Mouse (Mus musculus) neutrophil, adult 83 days (primary cell): ENCODE data around the gene Trim38. TPM values are rescaled to one million over a fixed set of nuclear protein-coding genes. Genes with fewer than 3 reads are reported as not detected.

Source experiments
- total RNA-seq, 2 experiments: library from RNA; stranded (reverse); gene quantifications; one replicate each; pipeline ENCODE4 v1.2.4; 2023

Trim38 gene
- total RNA-seq: not detected

DNA sequence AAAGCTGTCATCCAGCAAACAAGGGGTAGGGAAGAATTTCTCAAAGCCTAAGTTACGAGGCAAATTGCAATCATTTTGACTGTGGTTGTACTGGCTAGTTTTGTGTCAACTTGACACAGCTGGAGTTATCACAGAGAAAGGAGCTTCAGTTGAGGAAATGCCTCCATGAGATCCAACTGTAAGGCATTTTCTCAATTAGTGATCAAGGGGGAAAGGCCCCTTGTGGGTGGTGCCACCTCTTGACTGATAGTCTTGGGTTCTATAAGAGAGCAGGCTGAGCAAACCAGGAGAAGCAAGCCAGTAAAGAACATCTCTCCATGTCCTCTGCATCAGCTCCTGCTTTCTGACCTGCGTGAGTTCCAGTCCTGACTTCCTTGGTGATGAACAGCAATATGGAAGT is at the start of gene Trim38:
TSS of gene Trim38 (plus strand) at position 301 of the 400 bp plus-strand sequence.

GRCm38 (mm10) chr13:23738677-23739068 is 31.0 kb upstream of the Trim38 start, which contains the start of gene Hist1h1c:
Gene Hist1h1c (plus strand): TSS chr13:23738808.

DNA sequence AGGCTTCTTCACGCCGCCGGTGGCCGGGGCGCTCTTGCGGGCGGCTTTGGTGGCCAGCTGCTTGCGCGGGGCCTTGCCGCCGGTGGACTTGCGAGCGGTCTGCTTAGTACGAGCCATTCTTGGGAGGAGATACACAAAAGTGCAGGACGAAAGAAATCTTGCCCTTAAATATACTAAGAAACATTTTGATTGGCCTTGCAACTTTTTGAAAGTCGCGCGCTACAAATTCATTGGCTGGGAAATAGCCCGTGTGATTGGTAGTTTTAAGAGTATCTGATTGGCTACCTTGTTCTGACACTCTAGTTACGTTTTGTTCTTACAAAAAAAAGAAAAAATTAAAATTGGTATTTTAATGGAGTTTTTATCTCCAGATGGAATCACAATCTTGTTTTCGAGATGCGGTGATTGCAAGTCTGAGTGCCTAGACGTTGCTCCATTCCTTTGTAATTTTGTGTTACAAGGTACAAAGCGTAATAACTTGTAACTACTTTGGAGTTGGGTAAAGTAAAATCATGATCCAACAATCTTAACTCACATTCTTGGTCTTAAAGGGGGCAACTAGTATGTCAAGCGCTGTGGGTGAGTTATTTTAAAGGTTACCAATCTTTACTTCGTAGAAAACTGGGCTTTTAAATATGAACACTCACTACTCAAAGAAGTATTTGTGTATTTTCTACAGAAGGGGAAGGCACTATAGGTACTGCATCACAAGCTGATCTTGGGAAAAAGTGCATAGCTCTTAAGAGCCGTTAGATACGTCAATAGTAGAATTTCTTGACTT is 24.1 kb upstream of the Trim38 start, which contains the start of gene Hist1h3c:
TSS of gene Hist1h3c (minus strand) at position 222 of the 781 bp plus-strand sequence.

GRCm38 (mm10) chr13:23746201-23747080 is 23.3 kb upstream of the Trim38 start, which contains the start of gene Hist1h2bb:
Gene Hist1h2bb (plus strand): TSS chr13:23746734.

DNA sequence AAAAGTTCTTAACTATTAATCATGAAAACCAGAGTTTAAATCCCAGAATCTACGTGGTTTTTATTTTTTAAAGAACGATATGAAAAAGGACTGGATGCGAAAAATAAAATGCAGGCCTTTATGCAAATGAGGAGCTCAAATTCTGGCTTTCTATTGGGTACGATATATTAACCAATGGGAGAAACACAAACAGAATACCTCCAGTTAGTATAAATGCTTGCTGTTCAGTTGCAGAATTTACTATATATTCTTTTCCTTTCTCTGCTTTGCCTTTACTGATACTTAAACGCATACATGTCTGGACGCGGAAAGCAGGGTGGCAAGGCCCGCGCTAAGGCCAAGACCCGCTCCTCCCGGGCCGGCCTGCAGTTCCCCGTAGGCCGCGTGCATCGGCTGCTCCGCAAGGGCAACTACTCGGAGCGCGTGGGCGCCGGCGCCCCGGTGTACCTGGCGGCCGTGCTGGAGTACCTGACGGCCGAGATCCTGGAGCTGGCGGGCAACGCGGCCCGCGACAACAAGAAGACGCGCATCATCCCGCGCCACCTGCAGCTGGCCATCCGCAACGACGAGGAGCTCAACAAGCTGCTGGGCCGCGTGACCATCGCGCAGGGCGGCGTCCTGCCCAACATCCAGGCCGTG is 18.8 kb upstream of the Trim38 start, which contains the start of gene Hist1h2ab:
TSS of gene Hist1h2ab (plus strand) at position 288 of the 639 bp plus-strand sequence.

DNA sequence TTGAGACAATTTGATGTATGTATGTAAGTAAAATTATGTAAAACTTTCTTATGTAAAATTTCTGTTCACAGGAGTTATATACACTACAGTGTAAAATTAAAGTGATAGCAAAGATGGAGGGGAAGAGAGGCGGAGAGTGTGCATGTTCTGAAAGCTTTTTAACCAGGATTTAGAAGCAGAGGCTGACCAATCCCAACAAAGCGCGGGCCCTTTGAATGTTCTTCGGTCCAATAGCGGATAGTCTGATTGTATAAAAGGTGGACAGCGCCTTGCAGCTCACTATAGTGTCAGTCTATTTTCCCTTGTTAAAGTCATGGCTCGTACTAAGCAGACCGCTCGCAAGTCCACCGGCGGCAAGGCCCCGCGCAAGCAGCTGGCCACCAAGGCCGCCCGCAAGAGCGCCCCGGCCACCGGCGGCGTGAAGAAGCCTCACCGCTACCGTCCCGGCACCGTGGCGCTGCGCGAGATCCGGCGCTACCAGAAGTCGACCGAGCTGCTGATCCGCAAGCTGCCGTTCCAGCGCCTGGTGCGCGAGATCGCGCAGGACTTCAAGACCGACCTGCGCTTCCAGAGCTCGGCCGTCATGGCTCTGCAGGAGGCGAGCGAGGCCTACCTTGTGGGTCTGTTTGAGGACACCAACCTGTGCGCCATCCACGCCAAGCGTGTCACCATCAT is 17.5 kb upstream of the Trim38 start, which contains the start of gene Hist1h3b:
TSS of gene Hist1h3b (plus strand) at position 201 of the 675 bp plus-strand sequence.

GRCm38 (mm10) chr13:23756790-23757189 is 12.9 kb upstream of the Trim38 start, which contains the start of gene Hist1h4b:
Gene Hist1h4b (plus strand): TSS chr13:23757013.

DNA sequence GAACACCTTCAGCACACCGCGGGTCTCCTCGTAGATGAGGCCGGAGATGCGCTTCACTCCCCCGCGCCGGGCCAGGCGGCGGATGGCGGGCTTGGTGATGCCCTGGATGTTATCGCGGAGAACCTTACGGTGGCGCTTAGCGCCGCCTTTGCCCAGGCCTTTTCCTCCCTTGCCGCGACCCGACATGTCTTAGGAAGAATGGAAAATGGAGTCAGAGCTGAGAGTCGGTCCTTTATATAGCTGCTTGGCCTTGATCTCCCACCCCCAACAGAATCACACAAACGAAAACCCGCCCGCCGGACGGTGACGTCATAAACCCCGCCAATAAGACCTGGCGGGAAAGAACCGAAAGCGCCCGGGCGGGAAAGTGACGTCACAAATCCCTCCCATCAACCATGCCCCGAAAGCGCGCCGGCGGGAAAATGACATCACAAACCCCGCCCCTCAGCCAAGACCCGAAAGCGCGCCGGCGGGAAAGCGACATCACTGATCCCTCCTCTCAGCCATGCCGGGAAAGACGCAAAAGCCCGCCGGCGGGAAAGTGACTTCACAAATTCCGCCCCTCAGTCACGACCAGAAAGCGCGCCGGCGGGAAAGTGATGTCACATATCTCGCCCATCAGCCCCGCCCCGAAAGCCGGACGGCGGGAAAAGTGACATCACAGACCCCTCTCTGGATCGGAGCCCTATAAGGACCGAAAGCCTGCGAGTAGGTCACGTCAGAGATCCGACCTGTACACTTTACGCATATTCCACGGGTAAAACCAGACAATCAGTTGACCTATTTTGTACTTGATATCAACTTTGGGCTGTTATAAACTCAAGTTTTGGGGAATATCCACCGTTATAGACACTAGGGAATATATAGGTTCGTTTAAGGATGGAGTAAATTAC is 8.5 kb upstream of the Trim38 start, which contains the start of gene Hist1h4a:
TSS of gene Hist1h4a (minus strand) at position 259 of the 893 bp plus-strand sequence.

GRCm38 (mm10) chr13:23761871-23762821 is 7.6 kb upstream of the Trim38 start, which contains the start of gene Hist1h3a:
Gene Hist1h3a (minus strand): TSS chr13:23762386.

GRCm38 (mm10) chr13:23763586-23764323 is 6.0 kb upstream of the Trim38 start, which contains the start of gene Hist1h1a:
Gene Hist1h1a (plus strand): TSS chr13:23763666.

DNA sequence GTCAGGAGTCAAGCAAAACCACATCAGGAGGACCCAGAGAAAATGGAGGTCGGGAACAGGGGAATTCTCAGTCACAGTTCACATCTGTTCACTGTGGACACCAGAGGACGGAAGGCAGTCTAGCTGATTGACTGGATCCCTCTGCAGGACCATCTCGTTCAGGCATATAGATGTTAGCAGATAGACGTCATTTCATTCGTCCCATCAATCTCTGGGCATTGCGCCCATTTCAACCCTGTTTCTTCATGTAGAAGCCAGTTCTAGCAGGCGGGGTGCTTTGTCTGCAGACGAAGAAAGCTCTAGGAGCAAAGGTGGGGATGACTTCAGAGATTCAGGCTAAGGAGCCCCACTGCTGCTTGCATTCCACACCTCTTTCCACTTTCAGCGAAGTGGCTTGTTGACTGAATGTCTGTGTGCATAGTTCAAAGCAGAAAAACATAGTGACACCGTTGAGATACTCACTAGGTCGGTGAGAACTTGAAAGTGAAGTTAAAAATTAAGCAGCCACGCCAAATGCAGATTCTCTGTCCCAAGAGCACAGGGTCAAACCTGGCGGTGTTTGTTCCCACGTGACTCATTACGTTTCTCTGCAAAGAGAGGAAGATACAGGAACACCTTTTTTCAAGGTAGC is 36.8 kb downstream of the Trim38 start, which contains the start of gene Slc17a2:
TSS of gene Slc17a2 (plus strand) at position 572 of the 631 bp plus-strand sequence.

GRCm38 (mm10) chr13:23839308-23839707 is 69.6 kb downstream of the Trim38 start, which contains the start of gene Slc17a3:
Gene Slc17a3 (plus strand): TSS chr13:23839434.

Other genes with a start within 250 kb of the Trim38 start
- gene Hist1h4h, start 238.9 kb upstream of the Trim38 start, total RNA-seq: 1,000 to 10,000 TPM; 1,800 to 2,079 TPM
- gene Hist1h2af, start 236.0 kb upstream of the Trim38 start, total RNA-seq: 1,000 to 10,000 TPM; 1,103 to 1,322 TPM
- 100 to 1,000 TPM; 343 to 409 TPM for gene Hist1h3g, start 234.5 kb upstream of the Trim38 start, total RNA-seq
- 100 to 1,000 TPM; 156 to 165 TPM for gene Hist1h2bh, start 226.5 kb upstream of the Trim38 start, total RNA-seq
- 100 to 1,000 TPM; 484 to 531 TPM for gene Hist1h3f, start 225.9 kb upstream of the Trim38 start, total RNA-seq
- 1,000 to 10,000 TPM; 2,494 to 2,726 TPM for gene Hist1h4f, start 218.3 kb upstream of the Trim38 start, total RNA-seq
- gene Hist1h1d, start 216.7 kb upstream of the Trim38 start, total RNA-seq: 100 to 1,000 TPM; 117 to 132 TPM
- gene Hist1h3e, start 207.5 kb upstream of the Trim38 start, total RNA-seq: 100 to 1,000 TPM; 919 to 946 TPM
- 100 to 1,000 TPM; 213 to 226 TPM for gene Hist1h2ae, start 198.7 kb upstream of the Trim38 start, total RNA-seq
- gene Hist1h2bg, start 198.5 kb upstream of the Trim38 start, total RNA-seq: 1,000 to 10,000 TPM; 1,609 to 1,779 TPM
- gene Hist1h2bf, start 195.7 kb upstream of the Trim38 start, total RNA-seq: 1,000 to 10,000 TPM; 1,205 to 1,340 TPM
- gene Hist1h2ad, start 195.5 kb upstream of the Trim38 start, total RNA-seq: 100 to 1,000 TPM; 234 to 256 TPM
- gene Hist1h3d, start 194.2 kb upstream of the Trim38 start, total RNA-seq: 100 to 1,000 TPM; 207 to 247 TPM
- 100 to 1,000 TPM; 821 to 965 TPM for gene Hist1h4d, start 188.3 kb upstream of the Trim38 start, total RNA-seq
- gene Hist1h2be, start 148.8 kb upstream of the Trim38 start, total RNA-seq: 100 to 1,000 TPM; 117 to 129 TPM
- 100 to 1,000 TPM; 854 to 881 TPM for gene Hist1h1e, start 147.4 kb upstream of the Trim38 start, total RNA-seq
- 10 to 100 TPM; 59.5 to 67.1 TPM for gene Hist1h2ac, start 86.0 kb upstream of the Trim38 start, total RNA-seq
- gene Hist1h2bc, start 85.7 kb upstream of the Trim38 start, total RNA-seq: 100 to 1,000 TPM; 108 to 117 TPM
- gene Hist1h1t, start 74.1 kb upstream of the Trim38 start, total RNA-seq: 1 to 10 TPM; 2.5 to 2.9 TPM
- gene Hist1h4c, start 71.5 kb upstream of the Trim38 start, total RNA-seq: 100 to 1,000 TPM; 435 to 497 TPM
- gene Hfe, start 59.1 kb upstream of the Trim38 start, total RNA-seq: 1 to 10 TPM; 7.5 to 7.9 TPM
- 1,000 to 10,000 TPM; 1,583 to 1,684 TPM for gene Hist1h1c, start 31.1 kb upstream of the Trim38 start, total RNA-seq
- 100 to 1,000 TPM; 649 to 655 TPM for gene Hist1h3c, start 24.3 kb upstream of the Trim38 start, total RNA-seq
- gene Hist1h2bb, start 23.2 kb upstream of the Trim38 start, total RNA-seq: 1,000 to 10,000 TPM in 1 of 2 experiments, 100 to 1,000 TPM in 1; 938 to 1,011 TPM
- 1,000 to 10,000 TPM; 1,348 to 1,643 TPM for gene Hist1h2ab, start 18.8 kb upstream of the Trim38 start, total RNA-seq
- gene Hist1h3b, start 17.6 kb upstream of the Trim38 start, total RNA-seq: 1,000 to 10,000 TPM; 1,578 to 1,719 TPM
- 100 to 1,000 TPM; 697 to 823 TPM for gene Hist1h4b, start 12.9 kb upstream of the Trim38 start, total RNA-seq
- gene Hist1h4a, start 8.7 kb upstream of the Trim38 start, total RNA-seq: 100 to 1,000 TPM; 542 to 645 TPM
- gene Hist1h3a, start 7.5 kb upstream of the Trim38 start, total RNA-seq: 100 to 1,000 TPM; 941 to 991 TPM
- 100 to 1,000 TPM; 476 to 542 TPM for gene Hist1h1a, start 6.2 kb upstream of the Trim38 start, total RNA-seq
- gene Slc17a2, start 37.1 kb downstream of the Trim38 start, total RNA-seq: not detected
- not detected for gene Slc17a3, start 69.5 kb downstream of the Trim38 start, total RNA-seq
- gene Slc17a1, start 97.8 kb downstream of the Trim38 start, total RNA-seq: not detected
- gene Slc17a4, start 145.1 kb downstream of the Trim38 start, total RNA-seq: not detected
- gene Hist1h2ba, start 164.2 kb downstream of the Trim38 start, total RNA-seq: not detected
- gene Hist1h2aa, start 164.5 kb downstream of the Trim38 start, total RNA-seq: not detected
- not detected for gene Scgn, start 221.3 kb downstream of the Trim38 start, total RNA-seq